Mouse (Mus musculus): ENCODE results near the gene Hcar2. TPM values are rescaled to one million over a fixed set of nuclear protein-coding genes. Genes with fewer than 3 reads are reported as not detected.

Gene Hcar2
- not detected for polyA plus RNA-seq (2017; shearing (Covaris generic))

DNA sequence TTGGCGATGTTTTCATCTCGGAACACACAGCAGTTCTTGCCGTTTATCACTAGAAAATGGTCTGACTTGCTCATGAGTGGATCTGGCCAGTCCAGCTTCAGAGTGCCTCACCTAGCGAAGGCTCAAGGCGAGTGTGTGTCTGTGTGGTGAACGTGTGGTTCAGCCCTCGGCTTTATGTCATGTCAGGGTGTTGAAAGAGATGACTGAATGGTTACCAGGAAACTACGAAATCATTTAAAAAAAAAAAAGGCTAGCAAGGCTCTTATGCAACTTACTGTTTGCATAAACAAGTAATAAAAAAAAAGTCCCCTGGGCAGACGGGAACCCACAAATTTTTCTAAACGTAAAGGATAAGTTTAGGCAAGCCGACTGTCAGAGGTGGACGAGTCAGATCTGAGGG, at the start of gene Hcar2:
Gene Hcar2 (minus strand): TSS at position 135 of the 400 bp plus-strand sequence.
- ATAC-seq: no peak

DNA sequence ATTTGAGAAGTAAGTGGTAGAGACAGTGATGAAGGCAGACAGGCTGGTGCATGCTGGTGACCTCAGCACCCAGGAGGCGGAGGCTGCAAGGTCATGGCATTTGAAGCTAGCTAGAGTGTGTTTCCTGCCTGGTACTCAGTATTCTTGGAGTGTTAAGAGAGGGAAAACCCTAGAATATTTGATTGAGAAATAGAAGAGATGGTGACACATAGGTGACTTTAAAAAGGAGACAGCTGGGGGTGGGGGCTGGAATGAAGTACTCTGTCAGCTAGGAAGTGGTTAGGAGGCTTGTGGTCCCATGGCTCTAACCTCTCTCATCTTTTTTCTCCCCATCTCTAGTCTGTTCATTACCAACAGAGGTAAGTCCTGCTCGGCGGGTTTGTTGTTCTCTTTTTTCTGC, 49.6 kb upstream of the Hcar2 start:
- peak; percentile 93 for ATAC-seq

DNA sequence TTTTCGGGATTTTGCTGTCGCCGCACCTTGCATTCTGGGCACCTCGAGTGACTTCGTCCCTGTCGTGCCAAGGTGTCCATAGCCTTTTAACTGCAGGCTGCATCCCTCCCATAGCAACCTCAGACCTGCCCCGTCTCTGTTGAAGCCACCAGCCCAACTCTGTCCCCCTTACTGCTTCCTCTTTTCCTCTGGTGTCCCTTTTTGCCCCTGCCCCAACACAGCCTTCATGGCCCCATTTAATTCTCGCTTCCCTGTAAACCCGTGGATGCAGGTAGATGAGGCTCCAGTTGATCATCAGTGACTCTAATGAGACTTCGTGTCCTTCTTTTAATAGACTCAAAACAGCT, 42.3 kb upstream of the Hcar2 start:
- no peak for ATAC-seq

DNA sequence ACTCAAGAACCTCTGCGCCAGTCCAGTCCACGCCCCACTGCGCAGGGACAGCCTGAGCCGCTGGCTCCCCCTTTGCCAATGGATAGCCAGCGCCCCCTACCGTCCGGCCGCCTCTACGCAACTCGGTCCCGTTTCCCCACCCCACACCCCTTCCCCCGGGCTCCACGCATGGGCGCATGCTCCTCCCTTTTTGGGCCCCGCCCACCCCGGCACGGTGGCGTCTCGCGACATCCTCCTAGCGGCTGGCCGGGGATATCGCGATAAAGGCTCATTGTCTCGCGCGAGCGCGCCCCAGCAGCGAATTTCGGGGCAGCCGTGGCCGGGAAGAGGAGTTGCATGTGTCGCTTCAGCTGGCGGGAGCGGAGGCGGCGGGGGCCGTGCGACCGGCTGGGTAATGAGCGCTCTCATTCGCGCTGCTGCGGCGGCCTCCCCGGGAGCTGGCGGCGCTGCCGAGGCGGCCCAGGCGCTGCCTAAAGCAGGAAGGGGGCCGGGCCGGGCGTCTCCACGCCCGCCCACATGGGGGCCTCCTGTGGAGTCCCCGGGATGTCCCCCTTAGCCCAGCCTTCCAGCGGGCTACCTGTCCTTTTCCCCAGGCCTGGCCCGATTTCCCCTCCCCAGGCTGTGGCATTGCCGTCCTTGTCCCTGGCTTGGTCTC, 41.8 kb upstream of the Hcar2 start, which contains the start of gene Denr:
Gene Denr (plus strand): TSS at position 200 of the 655 bp plus-strand sequence.
- ATAC-seq: peak; percentile 95

DNA sequence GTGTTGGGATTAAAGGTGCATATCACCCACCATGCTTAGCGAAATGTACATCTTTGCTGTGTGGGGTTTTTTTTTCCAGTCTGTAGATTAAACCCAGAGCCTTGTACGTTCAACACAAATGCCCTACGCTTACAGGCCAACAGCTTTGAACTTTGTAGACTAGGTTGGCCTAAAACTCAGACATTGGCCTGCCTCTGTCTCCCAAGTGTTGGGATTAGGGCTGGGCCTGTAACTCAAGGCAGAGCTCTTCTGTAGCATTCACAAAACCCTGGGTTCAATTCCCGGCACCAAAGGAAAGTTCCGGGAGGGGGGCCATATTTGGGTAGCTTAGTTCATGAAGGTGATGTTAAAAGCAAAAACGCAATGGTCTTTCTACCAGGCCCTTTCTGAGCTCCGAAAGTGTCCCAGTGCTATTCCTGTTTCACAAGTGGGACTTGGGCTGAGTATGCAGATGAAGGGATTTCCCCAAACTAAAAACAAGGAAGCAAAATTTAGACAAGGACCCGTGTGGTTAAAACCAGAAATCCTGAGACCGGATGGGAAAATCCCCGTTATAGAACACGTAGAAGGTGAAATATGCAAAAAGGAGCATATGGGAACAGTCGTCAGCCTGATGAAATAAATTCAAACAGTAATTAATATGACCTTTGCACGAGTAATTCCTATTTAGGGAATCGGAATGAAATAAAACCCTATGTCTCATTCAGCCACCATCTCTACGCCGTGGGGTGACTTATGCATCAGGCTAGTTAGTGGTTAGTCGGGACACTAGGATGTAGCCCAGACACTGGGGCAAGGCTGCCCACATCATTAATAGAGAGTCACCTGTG, 41.1 kb upstream of the Hcar2 start:
- ATAC-seq: no peak

DNA sequence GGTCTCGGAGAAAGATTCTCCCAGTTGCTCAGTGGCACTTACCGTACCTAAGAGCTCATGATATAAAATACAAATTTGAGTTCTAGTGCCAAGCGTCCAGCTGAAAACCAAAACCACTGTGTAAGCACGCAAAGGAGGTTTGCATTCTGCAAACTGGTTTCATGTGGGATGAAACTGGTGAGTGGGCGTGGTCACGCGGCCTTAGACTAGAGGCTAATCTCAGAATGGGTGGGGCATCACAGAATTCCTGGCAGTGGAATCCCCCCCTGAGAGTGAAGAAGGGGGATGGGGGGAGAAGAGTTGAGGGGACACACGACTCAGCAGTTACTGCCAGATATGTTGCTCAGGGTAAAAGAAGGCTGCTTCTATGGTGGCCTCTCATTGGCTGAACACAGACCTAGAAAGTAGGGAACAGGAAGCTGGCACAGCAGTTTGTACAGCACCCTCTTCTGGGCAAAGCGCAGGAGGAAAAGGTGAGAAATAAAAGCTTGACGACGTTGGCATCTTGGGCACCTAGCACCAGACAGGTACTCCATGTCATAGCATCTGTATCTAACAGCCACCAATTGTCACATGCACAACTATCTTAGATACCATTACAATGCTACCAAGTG, 38.9 kb upstream of the Hcar2 start:
- no peak for ATAC-seq

DNA sequence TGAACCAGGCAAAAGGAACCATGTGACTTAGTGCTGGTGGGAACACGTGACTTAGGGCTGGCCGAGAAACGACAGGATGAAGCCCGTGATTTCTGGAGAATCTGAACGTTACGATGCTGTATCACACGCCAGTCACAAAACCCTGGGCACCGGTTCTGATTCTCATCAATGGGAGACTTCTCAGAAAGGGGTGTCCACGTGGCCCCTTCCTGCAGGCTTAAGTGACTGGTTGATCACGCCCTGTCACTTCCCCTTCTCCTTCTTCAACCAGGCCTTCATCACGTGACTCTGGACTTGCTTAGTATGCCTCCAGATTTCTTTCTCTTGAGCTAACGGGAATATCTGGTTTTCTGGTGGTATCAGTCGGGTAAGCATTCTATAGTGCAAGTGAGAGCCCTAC, 32.1 kb upstream of the Hcar2 start:
- ATAC-seq: no peak

DNA sequence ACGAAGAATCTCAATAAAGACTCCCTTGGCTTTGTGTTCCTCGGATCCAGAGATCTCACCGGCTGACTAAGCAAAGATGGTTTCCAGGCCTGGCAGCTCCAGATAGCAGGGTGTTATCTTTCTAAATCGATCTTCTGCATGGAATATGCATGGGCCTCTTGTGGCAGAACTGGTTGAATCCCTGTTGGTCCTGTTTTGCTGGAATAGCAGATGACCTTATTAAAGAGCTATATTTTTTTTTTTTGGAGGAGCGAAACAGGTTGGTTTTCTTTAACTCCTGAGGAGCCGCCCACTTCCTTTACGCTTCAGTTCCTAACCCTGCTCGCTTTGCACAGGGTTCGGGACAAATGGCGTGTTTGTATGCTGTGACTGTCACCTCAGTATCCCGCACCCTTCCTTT, 31.1 kb upstream of the Hcar2 start:
- ATAC-seq: no peak

DNA sequence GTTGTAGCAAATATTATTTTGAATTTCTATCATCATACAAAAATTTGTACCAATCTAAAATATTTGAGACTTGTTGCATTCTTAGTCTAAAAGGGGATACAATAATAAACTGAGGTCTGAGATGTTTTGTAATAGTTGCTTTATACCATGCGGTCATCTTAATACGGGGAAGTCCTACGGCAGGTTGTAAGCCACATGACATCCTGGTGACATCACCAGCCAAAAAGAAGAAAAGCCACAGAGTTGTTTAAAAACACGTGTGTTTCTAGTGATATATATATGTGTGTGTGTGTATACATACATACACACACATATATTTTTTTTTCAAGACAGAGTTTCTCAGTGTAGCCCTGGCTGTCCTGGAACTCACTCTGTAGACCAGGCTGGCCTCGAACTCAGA, 28.2 kb upstream of the Hcar2 start:
- ATAC-seq: no peak

DNA sequence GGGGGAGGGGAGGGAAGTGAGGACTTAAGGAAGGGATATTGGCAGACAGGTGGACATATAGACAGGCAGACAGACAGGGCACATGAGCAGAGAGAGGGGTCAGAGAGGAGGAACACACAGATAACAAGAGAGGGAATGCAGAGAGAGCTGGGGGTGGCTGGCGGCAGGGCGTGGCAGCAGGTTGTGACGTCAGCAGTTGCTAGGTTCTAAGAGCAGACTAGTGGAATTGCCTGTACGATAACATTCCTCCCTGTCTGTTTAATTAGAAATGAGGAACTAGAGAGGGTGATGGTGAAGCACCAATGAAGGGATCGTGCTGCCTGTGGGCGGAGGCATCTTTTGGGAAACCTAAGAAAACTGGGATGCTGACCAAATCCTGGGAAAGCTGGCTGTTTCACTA, 26.4 kb upstream of the Hcar2 start:
- no peak for ATAC-seq

DNA sequence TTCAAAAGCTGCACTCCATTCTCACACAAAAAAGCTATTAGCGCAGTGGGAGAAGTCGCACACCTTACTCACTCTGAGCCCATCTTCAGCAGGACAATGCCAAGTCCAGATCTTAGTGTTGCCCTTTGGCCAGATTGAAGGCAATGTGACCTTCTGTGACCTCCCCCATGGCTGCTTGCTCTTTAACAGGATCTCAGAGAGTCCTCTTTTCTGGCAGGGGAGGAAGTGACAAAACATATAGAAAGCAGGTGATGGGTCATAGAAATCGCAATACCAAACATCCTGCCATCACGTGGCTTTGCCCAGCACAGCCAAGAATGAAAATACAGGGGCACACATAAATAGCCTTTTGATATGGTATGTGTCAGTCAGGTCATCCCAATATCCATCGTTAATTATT, 25.7 kb upstream of the Hcar2 start:
- ATAC-seq: no peak

DNA sequence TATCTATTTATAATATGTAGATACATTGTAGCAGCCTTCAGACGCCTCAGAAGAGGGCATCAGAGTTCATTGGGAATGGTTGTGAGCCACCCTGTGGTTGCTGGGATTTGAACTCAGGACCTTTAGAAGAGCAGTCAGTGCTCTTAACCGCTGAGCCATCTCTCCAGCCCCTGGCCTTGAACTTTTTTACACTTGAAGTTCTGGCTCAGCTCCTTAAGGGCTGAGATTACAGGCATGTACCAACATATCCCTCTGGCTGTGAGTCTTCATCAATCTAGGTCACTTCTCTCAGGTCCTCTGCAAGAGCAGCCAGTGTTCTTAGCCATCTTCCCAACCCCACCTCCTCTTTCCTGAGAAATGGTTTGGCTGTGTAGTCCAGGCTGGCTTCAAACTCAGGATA, 25.0 kb upstream of the Hcar2 start:
- no peak for ATAC-seq

DNA sequence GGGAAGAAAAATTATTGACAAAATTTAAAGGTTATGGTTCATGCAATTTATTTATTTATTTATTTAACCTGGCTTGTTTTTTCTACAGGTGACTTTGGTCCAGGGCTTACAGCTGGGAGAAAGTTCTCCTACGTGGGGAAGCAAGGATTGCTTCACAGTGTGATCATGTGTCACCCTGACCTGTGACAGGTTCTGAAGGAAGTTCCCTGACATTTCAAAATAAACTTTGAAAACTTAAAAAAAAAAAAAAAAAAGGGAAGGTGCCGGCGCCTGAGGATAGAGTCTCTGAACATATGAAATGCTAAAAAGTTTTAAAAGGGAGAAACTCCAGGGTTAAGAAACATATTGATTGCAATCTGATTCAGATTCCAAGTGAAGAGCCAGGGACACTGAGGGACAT, 21.1 kb upstream of the Hcar2 start:
- ATAC-seq: no peak

DNA sequence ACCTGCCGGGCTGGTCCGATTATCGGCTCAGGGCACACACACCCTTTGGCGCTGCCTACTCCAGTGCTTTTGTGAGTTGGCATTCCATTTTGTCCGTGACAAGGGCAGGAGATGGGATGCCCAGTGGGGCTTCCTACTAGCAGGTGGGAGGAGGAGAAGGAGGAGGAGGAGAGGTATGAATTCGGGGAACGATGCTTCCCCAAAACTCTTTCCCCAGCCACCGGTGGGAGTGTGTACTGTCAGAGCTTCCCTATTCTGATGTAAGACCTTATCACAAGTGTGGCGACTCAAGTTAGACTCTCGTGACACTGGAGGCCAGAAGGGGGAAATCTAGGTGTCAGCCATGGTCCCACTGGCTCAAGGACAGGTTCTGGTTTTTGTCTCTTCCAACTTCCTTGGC, 19.0 kb upstream of the Hcar2 start:
- ATAC-seq: no peak

DNA sequence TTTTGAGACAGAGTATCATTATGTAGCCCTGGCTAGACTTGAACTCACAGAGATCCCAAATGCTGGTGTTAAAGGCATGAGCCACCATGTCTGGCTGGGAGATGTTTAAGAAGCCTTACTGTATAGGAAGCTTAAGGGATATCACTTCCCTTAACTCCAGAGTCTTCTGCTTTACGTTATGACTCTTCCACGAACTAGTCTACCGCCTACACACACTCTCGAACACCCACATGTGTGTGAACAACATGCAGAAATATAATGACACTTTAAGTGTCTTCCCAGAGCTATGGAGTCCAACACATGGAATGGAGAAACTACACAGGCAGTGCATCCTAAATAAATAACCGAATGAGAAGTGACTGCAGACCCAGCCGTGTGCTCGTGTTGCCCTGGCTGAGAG, 18.6 kb upstream of the Hcar2 start:
- ATAC-seq: no peak

DNA sequence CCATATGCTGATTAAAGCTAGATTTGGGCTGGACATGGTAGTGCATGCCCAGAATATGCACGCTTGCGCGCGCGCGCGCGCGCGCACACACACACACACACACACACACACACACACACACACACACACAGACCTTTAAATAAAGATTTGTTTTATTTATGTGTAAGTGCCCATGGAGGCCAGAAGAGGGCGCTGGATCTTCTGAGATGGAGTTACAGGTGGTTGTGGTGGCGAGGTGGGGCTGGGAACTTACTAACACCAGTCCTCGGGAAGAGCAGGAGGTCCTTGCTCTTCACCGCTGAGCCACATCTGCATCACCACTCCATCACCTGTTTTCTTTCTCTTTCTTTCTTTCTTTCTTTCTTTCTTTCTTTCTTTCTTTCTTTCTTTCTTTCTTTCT, 15.5 kb upstream of the Hcar2 start:
- no peak for ATAC-seq

DNA sequence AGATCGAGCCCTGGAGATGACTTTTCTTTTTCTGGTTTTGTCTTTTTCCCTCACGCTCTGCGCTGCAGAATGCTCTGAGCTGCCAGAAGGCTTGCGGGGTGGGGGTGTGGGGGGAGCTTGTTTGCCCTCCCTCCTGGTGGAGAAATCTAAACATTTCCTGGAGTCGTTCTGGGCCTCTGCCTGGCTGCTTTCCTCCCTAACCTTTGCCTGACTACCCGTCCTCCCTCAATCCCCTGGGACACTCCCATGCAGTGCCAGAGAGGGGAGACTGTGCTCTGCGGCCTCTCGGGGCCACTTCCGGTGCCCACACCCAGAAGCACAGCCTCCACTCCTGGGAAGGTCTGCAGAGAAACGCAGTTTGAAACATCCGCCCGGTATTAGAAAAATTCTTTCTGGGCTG, 14.6 kb upstream of the Hcar2 start, which contains the start of gene Hcar1:
Gene Hcar1 (minus strand): TSS at position 93 of the 400 bp plus-strand sequence.
- ATAC-seq: no peak

DNA sequence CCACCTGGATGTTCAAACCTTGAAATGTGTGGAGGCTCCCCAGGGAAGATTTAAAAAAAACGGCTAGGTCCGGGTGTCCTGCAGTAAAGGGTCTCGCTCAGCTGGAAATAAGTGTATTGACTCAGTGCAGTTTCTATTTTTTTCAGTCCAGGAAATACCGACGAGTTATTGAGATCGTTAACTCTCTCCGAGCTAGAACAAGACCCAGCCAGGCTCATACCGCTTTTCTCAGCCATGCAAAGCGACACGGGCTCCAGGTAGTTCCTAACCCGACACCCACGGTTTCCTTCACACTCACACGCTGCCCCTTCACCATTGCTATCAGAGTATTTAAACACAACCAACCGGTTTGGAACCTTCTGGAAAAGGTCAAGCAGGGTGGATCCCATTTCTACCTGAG, 12.8 kb upstream of the Hcar2 start:
- no peak for ATAC-seq

DNA sequence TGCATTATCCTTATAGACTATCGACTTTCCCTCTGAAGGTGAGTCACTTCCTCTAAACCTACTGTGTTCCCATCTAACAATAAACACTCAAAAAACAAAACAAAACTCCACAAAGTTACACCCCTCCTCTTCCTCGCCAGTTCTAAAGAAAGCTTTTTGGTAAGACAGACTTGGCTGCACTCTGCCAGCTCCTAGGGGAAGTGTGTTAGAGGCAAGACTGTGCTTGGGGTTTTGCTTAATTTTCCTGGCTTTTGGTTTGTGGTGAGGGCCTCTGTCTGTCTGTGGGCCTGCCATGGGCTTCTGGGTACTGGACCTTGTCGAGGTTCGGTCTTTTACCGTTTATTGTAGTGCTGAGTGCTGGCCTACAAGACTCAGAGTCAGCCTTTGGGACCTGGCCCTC, 8.9 kb upstream of the Hcar2 start:
- ATAC-seq: no peak

DNA sequence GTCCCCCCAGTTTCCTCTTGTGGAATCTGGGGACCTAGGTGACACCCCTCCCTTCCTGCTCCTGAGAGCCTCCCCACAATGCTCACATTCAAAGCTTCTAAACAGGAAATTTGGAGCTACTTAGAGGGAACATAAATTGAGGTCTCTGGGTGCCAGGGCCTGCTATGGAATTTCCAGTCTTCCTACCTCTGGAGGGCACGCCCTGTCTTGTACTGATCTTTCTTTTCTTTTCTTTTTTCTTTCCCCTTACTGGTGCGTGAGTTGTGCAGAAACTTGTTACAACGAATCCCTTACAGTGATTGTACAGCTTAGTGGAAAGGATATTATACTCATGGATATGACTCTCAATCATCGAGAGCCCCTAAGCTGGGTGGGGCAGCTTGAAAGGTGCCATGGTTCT, 4.3 kb upstream of the Hcar2 start:
- ATAC-seq: no peak

DNA sequence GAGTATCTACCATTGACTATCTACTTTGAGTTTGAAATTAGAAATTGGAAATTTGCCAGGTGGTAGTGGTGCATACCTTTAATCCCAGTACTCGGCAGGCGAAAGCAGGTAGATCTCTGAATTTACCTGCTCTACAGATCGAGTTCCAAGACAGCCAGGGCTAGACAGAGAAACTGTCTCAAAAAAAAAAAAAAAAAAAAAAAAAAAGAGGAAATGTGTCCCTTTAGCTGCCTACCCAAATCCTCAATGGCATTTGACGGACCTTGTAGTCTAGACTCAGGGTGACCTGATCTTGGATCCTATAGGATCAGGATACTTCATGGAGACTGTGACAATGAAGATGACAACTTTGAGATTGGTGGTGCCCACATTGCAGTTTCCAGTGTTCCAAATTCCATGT, 1.2 kb upstream of the Hcar2 start:
- no peak for ATAC-seq

DNA sequence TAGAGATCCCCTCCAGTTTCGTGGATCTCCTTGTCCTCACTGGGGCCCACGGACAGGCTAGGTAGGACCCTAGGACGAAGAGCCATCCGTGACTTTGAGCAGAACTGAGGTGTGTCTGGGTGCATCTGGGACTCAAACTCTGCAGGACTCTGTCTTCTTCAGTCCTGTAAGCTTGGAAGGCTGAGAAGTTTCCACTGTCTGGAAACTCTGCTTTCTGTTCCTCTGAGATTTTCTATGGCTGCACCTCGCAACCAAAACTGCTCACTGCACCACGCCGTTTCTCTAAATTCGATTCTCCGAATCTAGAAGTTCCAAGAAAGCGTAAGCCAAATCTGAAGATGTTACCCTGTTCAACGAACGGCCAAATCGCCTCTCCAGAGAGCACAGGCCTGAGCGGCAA, 1.4 kb downstream of the Hcar2 start:
- no peak for ATAC-seq

DNA sequence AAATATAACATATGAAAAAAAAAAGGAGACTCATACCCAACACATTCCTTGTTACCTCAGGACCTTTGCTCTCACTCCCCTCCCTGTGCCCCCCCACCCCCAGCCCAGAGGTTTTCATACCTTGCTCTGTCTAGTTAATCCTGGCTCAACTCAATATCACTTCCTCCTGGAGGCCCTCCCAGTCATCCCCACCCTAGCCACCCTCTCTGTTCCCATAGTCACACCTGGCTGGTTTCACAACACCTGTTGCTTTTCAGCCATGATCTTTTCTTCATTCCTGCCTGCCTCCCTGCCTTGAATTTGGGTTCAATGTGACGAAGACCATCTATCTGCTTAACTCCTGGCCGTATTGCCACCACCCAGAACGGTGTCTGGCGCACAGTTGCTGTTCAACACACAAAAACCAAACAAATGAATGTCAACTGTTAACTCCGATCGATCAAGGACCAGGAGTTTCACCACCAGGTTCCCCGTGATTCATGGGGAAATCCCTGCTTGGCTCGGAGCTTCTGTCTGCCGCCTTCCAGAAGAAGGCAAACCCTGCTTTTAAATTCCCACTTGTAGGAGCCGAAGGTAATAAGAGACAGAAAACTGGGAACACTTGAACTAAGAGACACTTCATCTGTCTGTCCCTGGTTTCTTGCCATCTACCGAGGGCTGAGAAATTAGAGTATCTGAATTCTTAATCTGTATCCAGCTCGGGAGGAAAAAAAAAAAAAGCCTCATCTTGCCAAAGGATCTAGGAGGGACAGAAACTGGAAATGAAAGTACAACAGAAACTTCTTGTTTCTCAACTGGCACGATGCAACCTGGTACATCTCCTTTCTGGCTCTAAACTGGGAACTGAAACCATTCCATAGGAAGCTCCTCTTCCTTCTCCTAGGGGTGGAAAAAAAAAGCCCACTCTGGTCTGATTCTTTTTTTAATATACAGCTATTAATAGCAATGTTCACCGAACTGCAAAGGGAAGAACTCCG, 2.6 kb downstream of the Hcar2 start:
- no peak for ATAC-seq
